Mouse (Mus musculus) midbrain, embryonic 16.5 days (tissue): ENCODE data around the gene Rnf157. TPM values are rescaled to one million over a fixed set of nuclear protein-coding genes. Genes with fewer than 3 reads are reported as not detected.
A peak's percentile ranks its signal among the peaks of the same experiment; 100 is the strongest.

ENCODE experiments used
- ATAC-seq: fragments of 200-750 bp; cut with Nextera tagmentation; 2 replicates; pipeline ENCODE4 v1.8.0; 2017; ENCODE audit warnings: moderate TSS enrichment
- H3K27ac ChIP-seq: fragments of 300-500 bp; sonication (generic); 2 replicates; pipeline ENCODE4 v1.5.1; 2014; ENCODE audit warnings: mild to moderate bottlenecking, low read length, mixed read lengths
- H3K27me3 ChIP-seq: fragments of 300-500 bp; sonication (generic); 2 replicates; pipeline ENCODE4 v1.6.1; 2014; ENCODE audit warnings: low read depth, low read length, mixed read lengths; ENCODE audit not compliant: control insufficient read depth, insufficient read depth
- H3K36me3 ChIP-seq: fragments of 300-500 bp; sonication (generic); 2 replicates; pipeline ENCODE4 v1.6.1; 2014; ENCODE audit warnings: mild to moderate bottlenecking, low read length, moderate library complexity, mixed read lengths; ENCODE audit not compliant: control insufficient read depth, insufficient read depth
- H3K4me1 ChIP-seq: fragments of 300-500 bp; sonication (generic); 2 replicates; pipeline ENCODE4 v1.6.1; 2014; ENCODE audit warnings: mild to moderate bottlenecking, low read length, mixed read lengths; ENCODE audit not compliant: control insufficient read depth, insufficient read depth
- H3K4me2 ChIP-seq: fragments of 300-500 bp; sonication (generic); 2 replicates; pipeline ENCODE4 v1.6.1; 2014; ENCODE audit warnings: mild to moderate bottlenecking, low read length, mixed read lengths
- H3K4me3 ChIP-seq: fragments of 300-500 bp; sonication (generic); 2 replicates; pipeline ENCODE4 v1.5.1; 2014; ENCODE audit warnings: low read depth, mild to moderate bottlenecking, low read length, moderate library complexity, mixed read lengths
- H3K9ac ChIP-seq: fragments of 300-500 bp; sonication (generic); 2 replicates; pipeline ENCODE4 v1.6.1; 2014; ENCODE audit warnings: low read depth, low read length, mixed read lengths
- H3K9me3 ChIP-seq: fragments of 300-500 bp; sonication (generic); replicated peaks from 2 replicates; pipeline ENCODE4 v1.6.1; 2014; ENCODE audit warnings: mild to moderate bottlenecking, low read length, mixed read lengths; ENCODE audit not compliant: control insufficient read depth, poor library complexity, severe bottlenecking
- WGBS: fragments of 180-500 bp; shearing (Covaris S2); extraction: QIAGEN DNeasy Blood & Tissue Kit; methylation state at CpG from one replicate; pipeline ENCODE4 v1.1.7; 2014; 5-methylcytosine and 5-hydroxymethylcytosine counted together
- polyA plus RNA-seq: library from polyadenylated mRNA; unstranded; fragments of >200 nt; fragmentation: Nextera tagmentation; extraction: Ambion mirVana; gene quantifications from 2 replicates; pipeline ENCODE4 v1.2.1, GENCODE M21; 2015

Gene Rnf157
- polyA plus RNA-seq, 1 experiment from 2014 or later = 32.3 TPM

- H3K9ac ChIP-seq = no peak overlapping the region
- H3K27ac ChIP-seq = peak overlapping the region; percentile 10; the same call in 1 of the 2 replicates
- H3K4me1 ChIP-seq = peaks cover 35% of the 10 kb centered on the region
- no peaks in the 10 kb centered on the region for H3K36me3 ChIP-seq
- H3K4me2 ChIP-seq = peak overlapping the region; percentile 94
- peaks cover 12% of the 10 kb centered on the region for H3K27me3 ChIP-seq
- 60% methylated on average over 3 of the region's 3 CpGs for WGBS
- no peak for ATAC-seq
- H3K4me3 ChIP-seq = no peak overlapping the region
- no peaks in the 10 kb centered on the region for H3K9me3 ChIP-seq
Observed at GRCm38 (mm10) chr11:116332983-116333270, 79.9 kb downstream of the Rnf157 start.

- Histone ChIP-seq H3K4me1 (peaks cover 35% of the 10 kb centered on the region), H3K4me3 (no peak overlapping the region), H3K27me3 (peaks cover 12% of the 10 kb centered on the region), H3K9ac (no peak overlapping the region; the same call in 1 of the 2 replicates), H3K9me3 (no peaks in the 10 kb centered on the region), H3K4me2 (peak overlapping the region; percentile 94; the same call in 1 of the 2 replicates), H3K36me3 (no peaks in the 10 kb centered on the region), H3K27ac (peak overlapping the region; percentile 47; the same call in 1 of the 2 replicates)
- WGBS = 15% methylated on average over 19 of the region's 19 CpGs
- ATAC-seq = no peak
Observed at GRCm38 (mm10) chr11:116332232-116332982, 80.4 kb downstream of the Rnf157 start.

DNA sequence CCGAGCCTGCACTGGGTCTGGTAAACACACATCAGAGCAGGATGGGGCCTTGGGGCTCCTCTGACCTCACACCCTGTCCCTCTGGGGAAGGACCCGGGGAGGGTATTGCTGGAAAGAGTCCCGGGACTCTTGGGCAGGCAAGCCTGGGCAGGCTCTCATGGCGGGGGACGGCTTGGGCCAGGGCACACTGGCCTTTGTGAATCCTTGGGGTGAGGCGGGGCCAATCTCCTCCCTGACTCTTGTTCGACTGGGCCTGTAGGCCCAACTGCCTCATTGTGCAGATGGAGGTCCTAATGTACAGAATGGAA lies 82.7 kb downstream of the Rnf157 start:
- Histone ChIP-seq H3K4me2 (no peak overlapping the region), H3K27me3 (peaks cover 12% of the 10 kb centered on the region), H3K9ac (no peak overlapping the region), H3K4me3 (no peak overlapping the region), H3K4me1 (peaks cover 24% of the 10 kb centered on the region), H3K36me3 (no peaks in the 10 kb centered on the region), H3K27ac (peak overlapping the region; percentile 43), H3K9me3 (no peaks in the 10 kb centered on the region)
- no peak for ATAC-seq
- WGBS = 42% methylated on average over 7 of the region's 7 CpGs

- H3K27ac ChIP-seq = peak overlapping the region; percentile 43
- ATAC-seq = peak; percentile 49
- no peaks in the 10 kb centered on the region for H3K9me3 ChIP-seq
- H3K36me3 ChIP-seq = no peaks in the 10 kb centered on the region
- H3K4me2 ChIP-seq = no peak overlapping the region
- H3K9ac ChIP-seq = no peak overlapping the region
- WGBS = 21% methylated on average over 18 of the region's 18 CpGs
- peaks cover 11% of the 10 kb centered on the region for H3K27me3 ChIP-seq
- no peak overlapping the region for H3K4me3 ChIP-seq
- peaks cover 19% of the 10 kb centered on the region for H3K4me1 ChIP-seq
Observed at GRCm38 (mm10) chr11:116329314-116330210, 83.3 kb downstream of the Rnf157 start.

GRCm38 (mm10) chr11:116326963-116327603 lies 85.7 kb downstream of the Rnf157 start:
- Histone ChIP-seq H3K4me2 (no peak overlapping the region), H3K27me3 (no peaks in the 10 kb centered on the region), H3K4me3 (no peak overlapping the region), H3K36me3 (no peaks in the 10 kb centered on the region), H3K9me3 (no peaks in the 10 kb centered on the region), H3K27ac (no peak overlapping the region), H3K9ac (no peak overlapping the region), H3K4me1 (peaks cover 6% of the 10 kb centered on the region)
- WGBS = 77% methylated on average over 7 of the region's 7 CpGs
- ATAC-seq = no peak

GRCm38 (mm10) chr11:116318719-116319659 lies 93.8 kb downstream of the Rnf157 start:
- ATAC-seq = peak; percentile 84

GRCm38 (mm10) chr11:116312359-116312758 lies 100.5 kb downstream of the Rnf157 start:
- 59% methylated on average over 8 of the region's 8 CpGs for WGBS
- no peaks in the 10 kb centered on the region for H3K27me3 ChIP-seq
- ATAC-seq = no peak
- H3K9ac ChIP-seq = no peak overlapping the region
- H3K4me1 ChIP-seq = no peaks in the 10 kb centered on the region
- no peak overlapping the region for H3K4me2 ChIP-seq
- no peaks in the 10 kb centered on the region for H3K36me3 ChIP-seq
- H3K4me3 ChIP-seq = no peak overlapping the region
- no peaks in the 10 kb centered on the region for H3K9me3 ChIP-seq
- H3K27ac ChIP-seq = no peak overlapping the region

More at GRCm38 (mm10) chr11:116318719-116319659, 93.8 kb downstream of the Rnf157 start:
- peaks cover 5% of the 10 kb centered on the region; the same call in 1 of the 2 replicates for H3K4me1 ChIP-seq
- H3K27ac ChIP-seq = no peak overlapping the region
- H3K36me3 ChIP-seq = no peaks in the 10 kb centered on the region
- peak overlapping the region; percentile 32 for H3K4me3 ChIP-seq
- WGBS = 2% methylated on average over 41 of the region's 41 CpGs
- peak overlapping the region; percentile 47; the same call in 1 of the 2 replicates for H3K9ac ChIP-seq
- H3K9me3 ChIP-seq = no peaks in the 10 kb centered on the region
- H3K4me2 ChIP-seq = peak overlapping the region; percentile 73
- H3K27me3 ChIP-seq = no peaks in the 10 kb centered on the region

GRCm38 (mm10) chr11:116311169-116311568 lies 101.7 kb downstream of the Rnf157 start:
- H3K27me3 ChIP-seq = no peaks in the 10 kb centered on the region
- no peaks in the 10 kb centered on the region for H3K36me3 ChIP-seq
- ATAC-seq = no peak
- no peak overlapping the region for H3K9ac ChIP-seq
- no peak overlapping the region for H3K4me3 ChIP-seq
- H3K4me1 ChIP-seq = no peaks in the 10 kb centered on the region
- H3K4me2 ChIP-seq = no peak overlapping the region
- WGBS = 50% methylated on average over 8 of the region's 8 CpGs
- H3K27ac ChIP-seq = no peak overlapping the region
- H3K9me3 ChIP-seq = no peaks in the 10 kb centered on the region
